Mouse (Mus musculus) liver, embryonic 14.5 days (tissue): ENCODE measurements around the gene Gimap7. TPM values are rescaled to one million over a fixed set of nuclear protein-coding genes. Genes with fewer than 3 reads are reported as not detected.
A peak's percentile ranks its signal among the peaks of the same experiment; 100 is the strongest.

Source experiments
- ATAC-seq: fragments of 200-750 bp; cut with Nextera tagmentation; 2 replicates; pipeline ENCODE4 v1.8.0; 2017; ENCODE audit warnings: moderate number of reproducible peaks, mild to moderate bottlenecking, moderate library complexity; ENCODE audit not compliant: insufficient read depth
- DNase-seq, 3 experiments: peaks; one replicate each; pipeline ENCODE4 v3.0.0-alpha.2; 2012 to 2013; ENCODE audit warnings: low read depth in 3 of 3, low spot score in 3 of 3
- H3K27ac ChIP-seq: fragments of 300-500 bp; sonication (generic); 2 replicates; pipeline ENCODE4 v1.5.1; 2014; ENCODE audit warnings: moderate library complexity, mild to moderate bottlenecking, control low read depth, inconsistent platforms
- H3K27me3 ChIP-seq: fragments of 300-500 bp; sonication (generic); 2 replicates; pipeline ENCODE4 v1.6.1; 2014; ENCODE audit warnings: mild to moderate bottlenecking, low read length, moderate library complexity; ENCODE audit not compliant: control insufficient read depth, insufficient read depth
- H3K36me3 ChIP-seq: fragments of 300-500 bp; sonication (generic); replicated peaks from 2 replicates; pipeline ENCODE4 v1.6.1; 2014; ENCODE audit warnings: low read depth; ENCODE audit not compliant: control insufficient read depth, insufficient read depth
- H3K4me1 ChIP-seq, 2 experiments: fragments of 200-500 bp in 1 of 2; fragments of 300-500 bp in 1 of 2; sonication (generic) in 1 of 2; replicated peaks; 2 replicates each; pipeline ENCODE4 v1.6.1; 2012 to 2014; ENCODE audit warnings: antibody characterized with exemption in 1 of 2, inconsistent platforms in 1 of 2, low read length in 1 of 2; ENCODE audit not compliant: control insufficient read depth in 2 of 2, insufficient read depth in 2 of 2
- H3K4me2 ChIP-seq: fragments of 300-500 bp; sonication (generic); 2 replicates; pipeline ENCODE4 v1.6.1; 2014; ENCODE audit warnings: low read depth, mild to moderate bottlenecking, control low read depth, moderate library complexity
- H3K4me3 ChIP-seq, 2 experiments: fragments of 200-500 bp in 1 of 2; fragments of 300-500 bp in 1 of 2; sonication (generic) in 1 of 2; 2 replicates each; pipeline ENCODE4 v1.5.1; 2012 to 2014; ENCODE audit warnings: low read depth in 2 of 2, low read length in 2 of 2, mild to moderate bottlenecking in 2 of 2, control low read depth in 1 of 2, inconsistent platforms in 1 of 2, moderate library complexity in 1 of 2; ENCODE audit not compliant: insufficient read depth in 1 of 2
- H3K9ac ChIP-seq: fragments of 300-500 bp; sonication (generic); replicated peaks from 2 replicates; pipeline ENCODE4 v1.6.1; 2014; ENCODE audit warnings: mild to moderate bottlenecking, control low read depth, moderate library complexity
- H3K9me3 ChIP-seq: fragments of 300-500 bp; sonication (generic); 2 replicates; pipeline ENCODE4 v1.6.1; 2016; ENCODE audit warnings: low read length, mixed read lengths; ENCODE audit not compliant: control insufficient read depth
- CTCF ChIP-seq: IDR thresholded peaks from 2 replicates; pipeline ENCODE4 v1.5.1; 2016; ENCODE audit warnings: antibody characterized with exemption, low read depth, control low read depth
- EP300 ChIP-seq: IDR thresholded peaks from 2 replicates; pipeline ENCODE4 v1.6.1; 2016; ENCODE audit warnings: antibody characterized with exemption, low read depth
- WGBS: fragments of 180-500 bp; shearing (Covaris S2); extraction: QIAGEN DNeasy Blood & Tissue Kit; methylation state at CpG from one replicate; pipeline ENCODE4 v1.1.7; 2014; ENCODE audit not compliant: insufficient replicate concordance; 5-methylcytosine and 5-hydroxymethylcytosine counted together
- polyA plus RNA-seq, 2 experiments: library from polyadenylated mRNA; depleted of rRNA in 1 of 2; stranded (reverse) in 1 of 2; unstranded in 1 of 2; fragments of >200 nt; fragmentation: Nextera tagmentation in 1 of 2; extraction: Ambion mirVana in 1 of 2; gene quantifications; 2 replicates each; pipeline versions ENCODE4 v1.2.1 to v1.2.3; 2012 to 2014

Gene Gimap7
- polyA plus RNA-seq, 2 experiments: 0.06 to 0.10 TPM

GRCm38 (mm10) chr6:48732864-48733304, 14.5 kb downstream of the Gimap7 start:
- no peak overlapping the region for H3K4me3 ChIP-seq
- ATAC-seq (no peak), DNase-seq (no peak)
- no peaks in the 10 kb centered on the region for H3K9me3 ChIP-seq
- TF ChIP-seq EP300: no peak
- no peak for TF ChIP-seq CTCF
- no peaks in the 10 kb centered on the region; a peak in 1 of 4 replicates for H3K4me1 ChIP-seq
- no peak overlapping the region for H3K27ac ChIP-seq
- no peak overlapping the region for H3K9ac ChIP-seq
- no peak overlapping the region for H3K4me2 ChIP-seq
- no peaks in the 10 kb centered on the region for H3K27me3 ChIP-seq
- 10% methylated on average over 8 of the region's 8 CpGs for WGBS
- no peaks in the 10 kb centered on the region for H3K36me3 ChIP-seq

GRCm38 (mm10) chr6:48733660-48734059, 15.2 kb downstream of the Gimap7 start:
- ATAC-seq: no peak
- no peaks in the 10 kb centered on the region for H3K27me3 ChIP-seq
- DNase-seq: no peak
- H3K27ac ChIP-seq: no peak overlapping the region
- no peak overlapping the region for H3K9ac ChIP-seq
- H3K9me3 ChIP-seq: no peaks in the 10 kb centered on the region
- no peak overlapping the region for H3K4me2 ChIP-seq
- H3K4me3 ChIP-seq: no peak overlapping the region
- TF ChIP-seq CTCF (no peak), EP300 (no peak)
- no peaks in the 10 kb centered on the region for H3K36me3 ChIP-seq
- H3K4me1 ChIP-seq: peaks cover 0 to under 1% of the 10 kb centered on the region in 2 experiments; a peak in 1 of 4 replicates
- 71% methylated on average over 1 of the region's 1 CpGs for WGBS

DNA sequence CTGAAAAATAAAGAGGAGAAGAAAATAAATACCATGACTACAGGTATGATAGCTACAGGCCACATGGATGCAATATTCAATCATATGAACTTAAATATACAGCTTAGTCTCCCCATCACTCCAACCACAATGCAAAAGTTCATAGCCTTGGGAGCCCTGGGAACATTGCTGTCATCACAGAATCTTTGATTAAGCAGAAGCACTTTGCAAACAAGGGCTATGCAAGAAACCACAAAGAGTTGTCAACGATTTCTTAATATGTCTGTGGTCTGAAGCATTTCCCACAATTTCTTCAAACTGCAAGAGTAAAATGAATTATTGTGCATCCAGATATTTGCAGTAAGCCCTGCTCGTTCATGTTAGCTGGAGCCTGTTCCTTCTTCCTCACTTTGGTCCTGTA, 18.6 kb downstream of the Gimap7 start:
- WGBS: 17% methylated on average over 2 of the region's 2 CpGs

GRCm38 (mm10) chr6:48737688-48738087, 19.3 kb downstream of the Gimap7 start:
- Histone ChIP-seq H3K27me3 (no peaks in the 10 kb centered on the region), H3K9me3 (no peaks in the 10 kb centered on the region), H3K27ac (no peak overlapping the region), H3K4me1 (peaks cover 0 to 14% of the 10 kb centered on the region in 2 experiments; a peak in 2 of 4 replicates), H3K36me3 (no peaks in the 10 kb centered on the region), H3K4me3 (no peak overlapping the region), H3K4me2 (no peak overlapping the region), H3K9ac (no peak overlapping the region)
- WGBS: 79% methylated on average over 5 of the region's 5 CpGs
- TF ChIP-seq EP300 (no peak), CTCF (no peak)
- DNase-seq (no peak), ATAC-seq (no peak)

More for the DNA sequence above, 18.6 kb downstream of the Gimap7 start:
- TF ChIP-seq EP300 (no peak), CTCF (no peak)
- no peak overlapping the region for H3K4me2 ChIP-seq
- no peak overlapping the region for H3K4me3 ChIP-seq
- H3K27ac ChIP-seq: no peak overlapping the region
- H3K9me3 ChIP-seq: no peaks in the 10 kb centered on the region
- DNase-seq (no peak), ATAC-seq (no peak)
- H3K36me3 ChIP-seq: no peaks in the 10 kb centered on the region
- H3K4me1 ChIP-seq: peaks cover 0 to 14% of the 10 kb centered on the region in 2 experiments; a peak in 2 of 4 replicates
- H3K9ac ChIP-seq: no peak overlapping the region
- no peaks in the 10 kb centered on the region for H3K27me3 ChIP-seq

- peaks cover 0 to 14% of the 10 kb centered on the region in 2 experiments; a peak in 2 of 4 replicates for H3K4me1 ChIP-seq
- H3K4me2 ChIP-seq: peak within 1 kb of the TSS; percentile 6; the same call in 1 of the 2 replicates
- no peaks in the 10 kb centered on the region for H3K9me3 ChIP-seq
- ATAC-seq (no peak), DNase-seq (no peak)
- 15% methylated on average over 15 of the region's 15 CpGs for WGBS
- no peak within 1 kb of the TSS for H3K9ac ChIP-seq
- no peaks in the 10 kb centered on the region for H3K27me3 ChIP-seq
- H3K36me3 ChIP-seq: no peaks in the 10 kb centered on the region
- no peak within 1 kb of the TSS for H3K27ac ChIP-seq
- H3K4me3 ChIP-seq: peak within 1 kb of the TSS; percentile 3 to 52; a peak in 3 of 4 replicates
- TF ChIP-seq EP300 (no peak), CTCF (no peak)
These were observed 20.7 kb downstream of the Gimap7 start, which contains the start of gene Gimap1 for GRCm38 (mm10) chr6:48738961-48739779. Gimap1 (plus strand) TSS chr6:48739054.
